Mouse (Mus musculus) limb, embryonic 15.5 days (tissue): ENCODE measurements at regions not wholly inside any gene's neighbourhood (a gene's known extent, or its start where the extent isn't known, plus 50 kb on each side); places are given as distances from the start of the nearest gene placed in this dataset.

Experiments
- microRNA-seq: library from miRNA; unstranded; fragments of <30 nt; microRNA quantifications from one replicate; pipeline ENCODE4, GENCODE M21; 2016

Small RNA genes in the stretch of these regions (microRNA-seq; reads per million reads assigned to microRNA genes)
- gene Mir378d, result 13.1 reads per million, percentile 30 among the genes with 10 or more reads in this experiment
